Comparison of ENCODE assay signal across 12 mouse cellular contexts in genomic region chr9:113380408-113381129, GRCm38 (mm10).
DNase-seq lines count a peak whose midpoint lies in the region; ATAC-seq lines count a peak whose summit lies in the region.
"Had no signal": no experiment of that assay in that cellular context is flagged by ENCODE, and none has a peak within 500 bp of the region (broad histone marks: within the 10 kb centered on the region; RNA-seq: fewer than 3 reads in every experiment).

No protein-coding gene starts in this region.

- no peaks in the 10 kb centered on the region for H3K36me3 ChIP-seq in limb, embryonic 11.5 days (ENCODE audit: control insufficient read depth, insufficient read depth, low read length)
- H3K36me3 ChIP-seq in limb, embryonic 10.5 days, result no peaks in the 10 kb centered on the region
- no peaks in the 10 kb centered on the region for H3K36me3 ChIP-seq in hindbrain, embryonic 16.5 days (ENCODE audit: control insufficient read depth, insufficient read depth, low read length)
- H3K36me3 ChIP-seq: liver, embryonic 13.5 days had no signal

- ATAC-seq in limb, embryonic 11.5 days (ENCODE audit: insufficient number of reproducible peaks, low FRiP score, low TSS enrichment, low read depth), result no peak
- no peak for ATAC-seq in hindbrain, embryonic 16.5 days

- no peak overlapping the region for H3K27ac ChIP-seq in limb, embryonic 11.5 days (replicated peaks; ENCODE audit: low read depth, low read length)
- no peak overlapping the region for H3K27ac ChIP-seq in limb, embryonic 10.5 days
- H3K27ac ChIP-seq in hindbrain, embryonic 16.5 days (ENCODE audit: low read depth, low read length), result peak overlapping the region; percentile 36
- H3K27ac ChIP-seq: liver, embryonic 13.5 days; macrophage had no signal

- 37% methylated on average over 17 of the region's 17 CpGs for WGBS in limb, embryonic 11.5 days
- 55% methylated on average over 17 of the region's 17 CpGs for WGBS in limb, embryonic 10.5 days
- 46% methylated on average over 17 of the region's 17 CpGs for WGBS in hindbrain, embryonic 16.5 days

- peak; percentile 28 for DNase-seq in cerebellum, adult 11-12 months
- no peak for DNase-seq in cerebellum, adult 11 months
- DNase-seq in limb, embryonic 11.5 days (ENCODE audit: low spot score), result peak; percentile 26
- DNase-seq in limb, embryonic 10.5 days (ENCODE audit: low spot score), result no peak
- peak; percentile 19 for DNase-seq in retina, postnatal 1 day
- no peak for DNase-seq in gastrocnemius, postnatal 25 days
- DNase-seq in urinary bladder, adult 2 months (ENCODE audit: low spot score), result no peak
- DNase-seq: kidney, postnatal 10 days; liver, embryonic 13.5 days; right cerebral cortex, postnatal 4 days had no signal

- no peaks in the 10 kb centered on the region for H3K27me3 ChIP-seq in limb, embryonic 11.5 days (ENCODE audit: control insufficient read depth, insufficient read depth, low read length)
- H3K27me3 ChIP-seq in limb, embryonic 10.5 days (ENCODE audit: low read depth, poor library complexity, severe bottlenecking), result no peaks in the 10 kb centered on the region
- H3K27me3 ChIP-seq in hindbrain, embryonic 16.5 days (replicated peaks; ENCODE audit: control insufficient read depth, insufficient read depth, low read length), result no peaks in the 10 kb centered on the region
- H3K27me3 ChIP-seq: liver, embryonic 13.5 days had no signal

- no peak overlapping the region for H3K9ac ChIP-seq in limb, embryonic 11.5 days (ENCODE audit: low read length)
- H3K9ac ChIP-seq in hindbrain, embryonic 16.5 days (ENCODE audit: low read depth, low read length), result no peak overlapping the region; the same call in 1 of the 2 replicates
- H3K9ac ChIP-seq: liver, embryonic 13.5 days had no signal

- H3K4me2 ChIP-seq in limb, embryonic 11.5 days (ENCODE audit: low read depth, severe bottlenecking), result no peak overlapping the region
- no peak overlapping the region for H3K4me2 ChIP-seq in hindbrain, embryonic 16.5 days (ENCODE audit: low read length)
- H3K4me2 ChIP-seq: liver, embryonic 13.5 days had no signal

- H3K9me3 ChIP-seq in limb, embryonic 11.5 days (ENCODE audit: control insufficient read depth, low read length), result no peaks in the 10 kb centered on the region
- no peaks in the 10 kb centered on the region for H3K9me3 ChIP-seq in limb, embryonic 10.5 days (replicated peaks)
- no peaks in the 10 kb centered on the region for H3K9me3 ChIP-seq in hindbrain, embryonic 16.5 days (ENCODE audit: control insufficient read depth, low read length)

- H3K4me1 ChIP-seq in limb, embryonic 11.5 days (ENCODE audit: control insufficient read depth, insufficient read depth, low read length), result peaks cover 14% of the 10 kb centered on the region
- H3K4me1 ChIP-seq in limb, embryonic 10.5 days, result peaks cover 27% of the 10 kb centered on the region
- peaks cover 12% of the 10 kb centered on the region for H3K4me1 ChIP-seq in hindbrain, embryonic 16.5 days (ENCODE audit: control insufficient read depth, insufficient read depth, low read depth, low read length)
- H3K4me1 ChIP-seq: liver, embryonic 13.5 days had no signal

- no peak overlapping the region for H3K4me3 ChIP-seq in limb, embryonic 11.5 days (ENCODE audit: low read depth, low read length)
- H3K4me3 ChIP-seq in limb, embryonic 10.5 days, result no peak overlapping the region
- no peak overlapping the region for H3K4me3 ChIP-seq in hindbrain, embryonic 16.5 days (ENCODE audit: low read length)
- H3K4me3 ChIP-seq: liver, embryonic 13.5 days had no signal

Comparison
In these comparisons a context has a peak if more than half of its experiments do, and no peak if none do; other contexts are left out.
1. DNase-seq: peak in cerebellum, adult 11-12 months (single experiment), limb, embryonic 11.5 days (single experiment) and retina, postnatal 1 day (single experiment); none in cerebellum, adult 11 months (single experiment), limb, embryonic 10.5 days (single experiment), gastrocnemius, postnatal 25 days (single experiment) and urinary bladder, adult 2 months (single experiment).